Mouse (Mus musculus) testis, adult 2 months (tissue): Measurements from ENCODE around the gene E130308A19Rik. TPM values are rescaled to one million over a fixed set of nuclear protein-coding genes. Genes with fewer than 3 reads are reported as not detected.
A peak's percentile ranks its signal among the peaks of the same experiment; 100 is the strongest.

ENCODE experiments used
- H3K27ac ChIP-seq: fragments of 200-500 bp; 2 replicates; pipeline ENCODE4 v1.5.1; 2012; ENCODE audit warnings: low read depth, low read length; ENCODE audit not compliant: control insufficient read depth, insufficient read depth
- H3K27me3 ChIP-seq: fragments of 200-500 bp; 2 replicates; pipeline ENCODE4 v1.6.1; 2012; ENCODE audit warnings: mild to moderate bottlenecking, low read length, moderate library complexity; ENCODE audit not compliant: control insufficient read depth, insufficient read depth
- H3K36me3 ChIP-seq: fragments of 200-500 bp; 2 replicates; pipeline ENCODE4 v1.6.1; 2012; ENCODE audit warnings: mild to moderate bottlenecking, low read length; ENCODE audit not compliant: control insufficient read depth, insufficient read depth
- H3K4me1 ChIP-seq: fragments of 200-500 bp; 2 replicates; pipeline ENCODE4 v1.6.1; 2012; ENCODE audit warnings: low read length; ENCODE audit not compliant: control insufficient read depth, insufficient read depth
- H3K4me3 ChIP-seq: fragments of 200-500 bp; 2 replicates; pipeline ENCODE4 v1.5.1; 2012; ENCODE audit warnings: low read depth, mild to moderate bottlenecking, low read length, moderate library complexity, mixed read lengths; ENCODE audit not compliant: control insufficient read depth
- CTCF ChIP-seq: fragments of 200-500 bp; IDR thresholded peaks from 2 replicates; pipeline ENCODE4 v1.5.1; 2012; ENCODE audit warnings: low read depth, mild to moderate bottlenecking, inconsistent platforms, low read length, moderate library complexity; ENCODE audit not compliant: control insufficient read depth, insufficient read depth, insufficient replicate concordance
- POLR2A ChIP-seq: fragments of 200-500 bp; IDR thresholded peaks from 2 replicates; pipeline ENCODE4 v1.6.1; 2012; ENCODE audit warnings: low read depth, mild to moderate bottlenecking, inconsistent platforms, low read length, moderate library complexity; ENCODE audit not compliant: control insufficient read depth
- polyA plus RNA-seq: library from polyadenylated mRNA; depleted of rRNA; stranded (reverse); fragments of >200 nt; gene quantifications from 2 replicates; pipeline ENCODE4 v1.2.3, GENCODE M21; 2012

The E130308A19Rik gene
- polyA plus RNA-seq, 1 experiment, result 6.7 TPM

DNA sequence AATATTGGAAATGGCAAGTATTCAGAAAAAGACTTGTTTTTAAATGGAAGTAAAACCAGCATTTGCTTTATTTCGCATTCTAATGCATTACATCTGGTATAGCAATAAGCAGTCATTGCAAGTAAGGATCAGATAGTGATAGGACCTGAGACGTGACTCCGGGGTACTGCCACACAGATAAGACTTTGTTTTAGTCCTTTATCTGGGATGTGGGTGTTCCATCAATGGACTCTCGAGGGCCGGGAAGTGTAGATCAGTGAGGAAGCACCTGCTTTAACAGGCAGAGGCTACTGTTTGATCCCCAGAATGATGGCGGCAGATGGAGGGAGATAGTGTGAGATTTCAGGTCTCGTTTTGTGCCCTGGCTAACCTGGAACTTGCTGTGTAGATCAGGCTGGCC, 105.5 kb downstream of the E130308A19Rik start:
- no peaks in the 10 kb centered on the region for H3K4me1 ChIP-seq
- H3K27ac ChIP-seq, result no peak overlapping the region
- H3K4me3 ChIP-seq, result no peak overlapping the region
- H3K27me3 ChIP-seq, result no peaks in the 10 kb centered on the region
- TF ChIP-seq POLR2A (no peak), CTCF (no peak)
- no peaks in the 10 kb centered on the region for H3K36me3 ChIP-seq

DNA sequence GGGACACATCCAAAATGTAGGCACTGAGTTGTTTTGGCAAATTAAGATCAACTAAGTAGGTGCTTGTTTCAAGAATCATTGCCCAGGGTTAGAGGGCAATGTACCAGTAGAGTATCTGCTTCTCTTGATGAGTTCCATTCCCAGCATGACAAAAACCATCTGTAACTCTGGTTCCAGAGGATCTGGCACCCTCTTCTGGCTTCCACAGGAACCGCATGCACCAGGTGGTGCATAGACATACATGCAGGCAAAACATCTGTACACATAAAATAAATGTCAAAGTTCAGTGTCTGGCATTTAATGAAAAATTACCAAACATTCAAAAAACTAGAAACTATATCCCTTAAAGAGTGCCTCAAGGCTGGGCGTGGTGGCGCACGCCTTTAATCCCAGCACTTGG, 113.3 kb downstream of the E130308A19Rik start:
- no peaks in the 10 kb centered on the region for H3K27me3 ChIP-seq
- no peaks in the 10 kb centered on the region for H3K36me3 ChIP-seq
- H3K4me3 ChIP-seq, result no peak overlapping the region
- TF ChIP-seq CTCF, result no peak
- TF ChIP-seq POLR2A, result no peak
- H3K4me1 ChIP-seq, result no peaks in the 10 kb centered on the region
- H3K27ac ChIP-seq, result no peak overlapping the region

DNA sequence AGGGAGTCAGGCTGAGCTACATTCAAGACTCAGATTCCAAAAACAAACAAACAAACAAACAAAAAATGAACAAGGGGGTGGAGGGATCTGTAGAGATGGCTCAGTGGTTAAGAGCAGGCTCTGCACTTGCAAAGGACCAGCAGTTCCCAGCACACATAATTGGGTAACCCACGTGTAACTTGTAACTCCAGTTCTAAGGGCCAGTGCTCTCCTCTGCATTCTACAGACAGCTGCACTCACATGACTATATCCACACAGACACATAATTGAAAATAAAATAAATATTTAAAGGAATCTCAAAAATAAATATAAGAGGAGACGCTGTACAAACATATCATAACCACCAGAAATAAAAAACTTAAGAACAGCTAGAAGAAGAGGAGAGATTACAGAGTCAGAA, 113.9 kb downstream of the E130308A19Rik start:
- no peaks in the 10 kb centered on the region for H3K36me3 ChIP-seq
- H3K4me3 ChIP-seq, result no peak overlapping the region
- H3K27me3 ChIP-seq, result no peaks in the 10 kb centered on the region
- H3K27ac ChIP-seq, result no peak overlapping the region
- TF ChIP-seq CTCF, result no peak
- TF ChIP-seq POLR2A, result no peak
- H3K4me1 ChIP-seq, result no peaks in the 10 kb centered on the region

DNA sequence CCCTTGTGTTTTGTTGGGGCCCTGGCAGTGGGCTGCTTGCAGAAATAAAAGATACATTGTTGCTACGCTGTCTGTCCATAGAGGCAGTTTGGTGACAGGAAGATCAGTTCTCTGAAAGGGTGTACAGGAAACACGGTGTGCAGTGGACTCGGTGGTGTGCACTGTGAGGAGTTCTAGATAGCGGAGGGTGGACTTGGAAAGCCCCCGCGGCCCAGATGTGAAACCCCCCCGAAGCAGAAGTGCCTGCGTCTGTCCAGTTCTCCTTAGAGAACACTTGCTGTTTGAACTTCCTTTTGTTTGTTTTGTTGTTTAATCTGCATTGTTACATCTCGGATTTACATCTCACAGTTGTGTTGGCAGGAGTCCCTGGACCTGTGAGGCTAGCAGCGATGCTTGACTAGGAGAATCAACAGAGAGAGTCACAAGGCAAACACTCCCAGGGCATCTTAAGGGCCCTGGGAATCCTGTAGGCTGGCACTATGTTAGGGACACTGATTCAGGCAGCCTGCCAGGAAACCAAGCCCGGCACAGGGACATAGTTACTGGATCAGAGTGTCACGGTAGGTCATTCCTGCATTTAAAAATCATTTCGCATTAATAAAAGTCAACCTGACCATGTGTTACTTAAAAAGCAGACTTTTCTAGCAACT, 127.6 kb downstream of the E130308A19Rik start:
- Histone ChIP-seq H3K4me3 (no peak overlapping the region), H3K27me3 (no peaks in the 10 kb centered on the region), H3K4me1 (peaks cover 2% of the 10 kb centered on the region; the same call in 1 of the 2 replicates), H3K36me3 (no peaks in the 10 kb centered on the region), H3K27ac (no peak overlapping the region)
- TF ChIP-seq CTCF (no peak), POLR2A (no peak)

DNA sequence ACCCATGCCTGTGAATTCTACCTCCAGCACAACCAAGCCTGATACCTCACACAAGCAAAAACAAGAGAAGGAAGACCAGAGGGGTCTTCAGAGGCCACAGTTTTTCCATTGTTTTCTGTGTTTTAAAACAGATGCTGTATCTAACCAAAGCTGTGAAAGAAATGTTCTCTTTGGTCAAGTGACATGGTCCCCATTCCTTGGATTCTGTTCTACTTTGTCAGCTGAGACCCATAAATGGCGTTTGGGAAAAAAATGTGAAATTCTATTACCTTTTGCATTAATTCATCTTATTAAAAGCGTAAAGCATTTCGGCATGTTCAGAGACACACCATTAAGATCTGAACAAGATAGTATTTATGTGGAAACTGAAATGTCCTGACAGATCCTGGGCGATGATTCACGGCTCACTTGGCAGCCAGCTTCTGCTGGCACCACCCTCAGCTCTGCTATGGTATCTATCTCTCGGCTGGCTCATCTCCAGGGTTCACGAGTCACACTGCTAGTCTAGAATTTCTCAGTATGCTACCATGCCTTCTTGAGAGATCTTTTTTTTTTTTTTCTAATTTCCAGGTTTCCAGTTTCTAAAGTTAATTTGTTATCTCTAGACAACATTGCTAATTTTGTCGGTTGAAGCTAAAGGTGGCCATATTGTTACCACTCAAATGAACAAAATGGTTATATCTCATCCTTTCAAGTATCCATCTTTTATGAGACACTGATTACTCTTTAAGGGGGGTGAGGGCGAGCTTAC, 130.5 kb downstream of the E130308A19Rik start:
- Histone ChIP-seq H3K27ac (no peak overlapping the region), H3K36me3 (no peaks in the 10 kb centered on the region), H3K4me3 (no peak overlapping the region), H3K27me3 (no peaks in the 10 kb centered on the region), H3K4me1 (peaks cover 2% of the 10 kb centered on the region; the same call in 1 of the 2 replicates)
- TF ChIP-seq CTCF, result no peak
- TF ChIP-seq POLR2A, result no peak

DNA sequence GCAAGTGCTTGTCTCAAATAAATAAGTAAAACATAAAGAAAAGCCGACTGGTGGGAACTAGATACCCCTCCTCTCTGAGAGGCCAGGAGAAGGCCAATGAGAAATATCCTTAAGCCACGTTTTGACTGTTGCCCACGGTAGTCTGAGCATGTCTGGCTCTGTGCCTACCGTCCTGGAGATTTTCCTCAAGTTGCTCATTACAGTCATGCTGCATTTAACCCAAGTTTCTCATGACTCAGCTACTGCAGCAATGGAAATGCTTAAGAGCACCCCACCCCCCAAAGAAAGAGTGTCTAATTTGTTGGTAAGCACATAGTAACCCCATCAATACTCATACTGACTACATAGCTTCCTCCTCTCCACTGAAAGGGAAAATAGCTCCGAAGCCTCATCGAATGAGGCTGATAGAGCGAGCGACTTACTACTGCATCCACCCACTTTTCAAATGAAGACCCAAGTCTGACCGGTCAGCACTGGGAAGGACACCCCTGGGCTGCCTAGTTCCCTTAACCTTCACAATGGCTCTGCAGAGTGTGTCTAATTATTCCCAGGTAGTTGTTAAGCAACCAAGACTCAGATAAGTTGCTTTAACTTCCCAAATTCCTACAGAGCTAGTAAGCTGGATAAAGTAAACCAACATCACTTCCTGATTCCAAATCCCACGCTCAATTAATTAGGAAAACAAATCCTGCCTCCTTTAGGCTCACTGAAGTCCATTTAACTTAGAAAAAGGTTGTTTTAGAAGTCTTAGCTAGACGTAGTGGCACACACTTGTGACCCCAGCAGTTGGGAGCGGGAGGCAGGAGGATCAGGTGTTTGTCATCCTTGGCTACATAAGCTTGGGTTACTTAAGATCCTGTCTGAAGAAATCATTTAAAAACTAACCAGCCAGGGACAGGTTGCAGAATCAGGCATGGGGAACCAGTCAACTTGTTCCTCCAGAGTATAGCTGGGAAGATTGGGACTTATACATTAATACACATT, 131.7 kb downstream of the E130308A19Rik start:
- Histone ChIP-seq H3K4me3 (no peak overlapping the region), H3K36me3 (no peaks in the 10 kb centered on the region), H3K27me3 (no peaks in the 10 kb centered on the region), H3K4me1 (peaks cover 2% of the 10 kb centered on the region; the same call in 1 of the 2 replicates), H3K27ac (no peak overlapping the region)
- no peak for TF ChIP-seq POLR2A
- no peak for TF ChIP-seq CTCF

DNA sequence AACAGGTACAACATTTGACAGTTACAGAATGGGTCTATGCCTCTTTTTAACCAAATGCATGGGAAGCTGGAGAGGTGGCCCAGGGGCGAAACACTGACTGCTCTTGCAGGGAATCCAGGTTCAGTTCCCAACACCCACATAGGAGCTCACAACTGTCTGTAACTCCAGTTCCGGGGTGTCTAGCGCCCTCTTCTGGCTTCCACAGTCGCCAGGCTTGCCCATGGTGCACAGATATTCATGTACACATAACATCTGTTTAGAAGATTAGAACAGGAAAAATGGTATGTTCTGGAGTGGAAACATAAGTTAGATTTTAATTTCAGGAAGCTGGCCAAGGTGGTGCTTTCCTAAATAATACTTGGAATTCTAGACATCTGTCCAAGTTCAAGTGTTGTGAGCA, 134.0 kb downstream of the E130308A19Rik start:
- Histone ChIP-seq H3K4me3 (no peak overlapping the region), H3K36me3 (no peaks in the 10 kb centered on the region), H3K27me3 (no peaks in the 10 kb centered on the region), H3K4me1 (no peaks in the 10 kb centered on the region; the same call in 1 of the 2 replicates), H3K27ac (no peak overlapping the region)
- TF ChIP-seq CTCF (peak; percentile 24; the same call in 1 of the 2 replicates), POLR2A (no peak)
